Comparison of ENCODE assay signal across 10 mouse cellular contexts in the genomic region with DNA sequence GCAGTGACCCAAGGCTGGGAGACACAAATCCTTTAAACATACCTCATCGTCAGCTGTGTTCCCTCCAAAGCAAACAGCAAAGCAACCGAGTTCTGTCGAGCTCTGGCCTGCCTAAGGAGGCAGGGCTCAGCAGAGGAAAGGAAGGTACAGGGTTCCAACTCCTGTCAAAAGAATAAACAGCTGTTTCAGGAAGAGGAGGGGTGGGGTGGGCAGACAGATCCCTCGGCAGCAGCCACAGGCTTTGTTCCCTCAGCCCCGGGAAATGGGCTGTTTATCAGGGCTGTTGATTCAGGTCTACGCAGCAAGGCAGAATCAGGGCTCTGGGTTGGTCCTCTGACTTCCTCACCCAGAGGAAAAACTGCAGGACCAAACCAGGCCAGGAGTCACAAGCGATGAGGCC. TPM values are rescaled to one million over a fixed set of nuclear protein-coding genes. Genes with fewer than 3 reads are reported as not detected.
DNase-seq lines count a peak whose midpoint lies in the region; ATAC-seq and TF ChIP-seq lines count a peak whose summit lies in the region.
"Had no signal": no experiment of that assay in that cellular context is flagged by ENCODE, and none has a peak within 500 bp of the region (broad histone marks: within the 10 kb centered on the region; RNA-seq: fewer than 3 reads in every experiment).

No protein-coding gene starts in this region.

- TF ChIP-seq CTCF in layer of hippocampus, adult 2 months (conservative IDR thresholded peaks at IDR 0.05): no peak

- no peaks in the 10 kb centered on the region for H3K36me3 ChIP-seq in limb, embryonic 14.5 days (ENCODE audit: control insufficient read depth, insufficient read depth, low read length)
- no peaks in the 10 kb centered on the region for H3K36me3 ChIP-seq in stomach, embryonic 14.5 days (ENCODE audit: control insufficient read depth, insufficient read depth, low read length)

- no peaks in the 10 kb centered on the region for H3K27me3 ChIP-seq in limb, embryonic 14.5 days (ENCODE audit: control insufficient read depth, insufficient read depth, low read length)
- no peaks in the 10 kb centered on the region for H3K27me3 ChIP-seq in stomach, embryonic 14.5 days (ENCODE audit: control insufficient read depth, insufficient read depth, low read length)
- H3K27me3 ChIP-seq: CH12.LX had no signal

- H3K4me2 ChIP-seq in limb, embryonic 14.5 days (replicated peaks; ENCODE audit: low read depth, low read length, severe bottlenecking): 0 out of 2 replicates have a peak overlapping the region, but pooled peaks have one; percentile 21
- peak overlapping the region; percentile 13; the same call in 1 of the 2 replicates for H3K4me2 ChIP-seq in stomach, embryonic 14.5 days (replicated peaks; ENCODE audit: low read depth, low read length)

- H3K4me3 ChIP-seq in layer of hippocampus, adult 2 months: no peak overlapping the region; the same call in 1 of the 2 replicates
- H3K4me3 ChIP-seq in limb, embryonic 14.5 days (replicated peaks; ENCODE audit: low read length): no peak overlapping the region
- no peak overlapping the region for H3K4me3 ChIP-seq in stomach, embryonic 14.5 days (ENCODE audit: low read depth, low read length)

- no peak for DNase-seq in layer of hippocampus, adult 2 months (ENCODE audit: low spot score in 2 of 2)
- DNase-seq in layer of hippocampus, adult 11-12 months (ENCODE audit: low spot score): no peak
- peak; percentile 46 to 58 for DNase-seq in heart, postnatal 14 days
- no peak for DNase-seq in limb, embryonic 14.5 days (ENCODE audit: low spot score)
- DNase-seq in natural killer cell, adult 2 months (ENCODE audit: low spot score in 2 of 2): no peak
- DNase-seq in right cerebral cortex, postnatal 25 days: no peak
- DNase-seq in thymus, adult 18-20 months: no peak

- peak overlapping the region; percentile 37; the same call in 1 of the 2 replicates for H3K27ac ChIP-seq in layer of hippocampus, adult 2 months
- no peak overlapping the region for H3K27ac ChIP-seq in limb, embryonic 14.5 days (replicated peaks; ENCODE audit: low read depth, low read length)
- peak overlapping the region; percentile 35; the same call in 1 of the 2 replicates for H3K27ac ChIP-seq in stomach, embryonic 14.5 days (ENCODE audit: low read length)

- WGBS in limb, embryonic 14.5 days: 26% methylated on average over 7 of the region's 7 CpGs
- WGBS in stomach, embryonic 14.5 days: 10% methylated on average over 7 of the region's 7 CpGs

- H3K9me3 ChIP-seq in limb, embryonic 14.5 days (ENCODE audit: control insufficient read depth, low read length): no peaks in the 10 kb centered on the region
- H3K9me3 ChIP-seq in stomach, embryonic 14.5 days (ENCODE audit: control insufficient read depth, low read depth, low read length): no peaks in the 10 kb centered on the region

- H3K4me1 ChIP-seq in limb, embryonic 14.5 days (ENCODE audit: control insufficient read depth, insufficient read depth, low read length): peaks cover 26% of the 10 kb centered on the region
- H3K4me1 ChIP-seq in stomach, embryonic 14.5 days (ENCODE audit: control insufficient read depth, insufficient read depth, low read length): peaks cover 33% of the 10 kb centered on the region

- ATAC-seq in limb, embryonic 14.5 days (ENCODE audit: low FRiP score, low read depth): peak; percentile 56; the same call in 1 of the 2 replicates
- peak; percentile 35 for ATAC-seq in stomach, embryonic 14.5 days (ENCODE audit: insufficient number of reproducible peaks, insufficient read depth, low FRiP score, low read depth)

- intact Hi-C loops in heart, postnatal 14 days (cut with DNase I): loop anchor here (5.0 kb wide), 1 partner anchor 75 kb away; no protein-coding TSS in a partner anchor

- no peak for TF ChIP-seq POLR2A in limb, embryonic 14.5 days (IDR thresholded peaks at IDR 0.05; ENCODE audit: borderline replicate concordance, extremely low read depth, insufficient read depth, insufficient read length)

- H3K9ac ChIP-seq in limb, embryonic 14.5 days (ENCODE audit: low read depth, low read length, severe bottlenecking): no peak overlapping the region
- H3K9ac ChIP-seq in stomach, embryonic 14.5 days (replicated peaks; ENCODE audit: low read depth, low read length): no peak overlapping the region

RNA-seq across cellular contexts. Expression of gene Ggta1, which starts 30.6 kb away (rescaled TPM):
- 1 to 10 TPM; 1.8 to 2.3 TPM for total RNA-seq in layer of hippocampus, adult 2 months (2021)
- total RNA-seq in heart, postnatal 14 days (2021): 10 to 100 TPM; 25.1 to 26.3 TPM
- 27.4 TPM in 2 replicates for polyA plus RNA-seq in limb, embryonic 14.5 days (2012; rRNA removed)
- polyA plus RNA-seq in limb, embryonic 14.5 days (2014; fragmentation: Nextera tagmentation; extraction: Ambion mirVana): 29.2 and 36.1 TPM in 2 replicates
- polyA plus RNA-seq in stomach, embryonic 14.5 days (2014; fragmentation: Nextera tagmentation; extraction: Ambion mirVana): 23.5 and 27.1 TPM in 2 replicates

RNA-seq across cellular contexts. Expression of gene 4930402F06Rik, which starts 35.5 kb away (rescaled TPM):
- not detected for total RNA-seq in layer of hippocampus, adult 2 months (2021)
- total RNA-seq in heart, postnatal 14 days (2021): not detected
- not detected in 2 replicates for polyA plus RNA-seq in limb, embryonic 14.5 days (2012; rRNA removed)
- polyA plus RNA-seq in limb, embryonic 14.5 days (2014; fragmentation: Nextera tagmentation; extraction: Ambion mirVana): not detected in 2 replicates
- polyA plus RNA-seq in stomach, embryonic 14.5 days (2014; fragmentation: Nextera tagmentation; extraction: Ambion mirVana): not detected in 2 replicates
- total RNA-seq: CH12.LX; common myeloid progenitor, adult 5-6 weeks had no signal

Comparison
In these comparisons a context has a peak if more than half of its experiments do, and no peak if none do; other contexts are left out.
1. DNase-seq: peak in heart, postnatal 14 days (2 of 2); none in layer of hippocampus, adult 2 months (0 of 2), layer of hippocampus, adult 11-12 months (single experiment), limb, embryonic 14.5 days (single experiment), natural killer cell, adult 2 months (0 of 2), right cerebral cortex, postnatal 25 days (single experiment) and thymus, adult 18-20 months (0 of 2).
2. RNA of gene Ggta1, which starts 30.6 kb away (total RNA-seq): 25.1 to 26.3 TPM in heart, postnatal 14 days; 1.8 to 2.3 TPM in layer of hippocampus, adult 2 months; every median in the first group is over 4 times any median in the second.